27 mouse cellular contexts compared by ENCODE assay signal in genomic region chr3:55777501-55777900, GRCm38 (mm10). TPM values are rescaled to one million over a fixed set of nuclear protein-coding genes. Genes with fewer than 3 reads are reported as not detected.
DNase-seq lines count a peak whose midpoint lies in the region; ATAC-seq and TF ChIP-seq lines count a peak whose summit lies in the region.
"Had no signal": no experiment of that assay in that cellular context is flagged by ENCODE, and none has a peak within 500 bp of the region (broad histone marks: within the 10 kb centered on the region; RNA-seq: fewer than 3 reads in every experiment).

No protein-coding gene starts in this region.

- H3K9ac ChIP-seq in midbrain, embryonic 12.5 days (replicated peaks) = no peak overlapping the region
- no peak overlapping the region for H3K9ac ChIP-seq in midbrain, embryonic 11.5 days (ENCODE audit: low read length)
- peak overlapping the region; percentile 31; the same call in 1 of the 2 replicates for H3K9ac ChIP-seq in hindbrain, embryonic 14.5 days
- H3K9ac ChIP-seq in midbrain, embryonic 15.5 days = no peak overlapping the region
- H3K9ac ChIP-seq: kidney, embryonic 15.5 days; limb, embryonic 13.5 days; liver, postnatal 0 days had no signal

- no peaks in the 10 kb centered on the region for H3K9me3 ChIP-seq in midbrain, embryonic 12.5 days
- no peaks in the 10 kb centered on the region for H3K9me3 ChIP-seq in midbrain, embryonic 11.5 days (ENCODE audit: control insufficient read depth, low read length)
- no peaks in the 10 kb centered on the region for H3K9me3 ChIP-seq in hindbrain, embryonic 14.5 days (ENCODE audit: control insufficient read depth, low read length)
- H3K9me3 ChIP-seq in midbrain, embryonic 15.5 days = no peaks in the 10 kb centered on the region
- H3K9me3 ChIP-seq: kidney, embryonic 15.5 days; limb, embryonic 13.5 days had no signal

- peak overlapping the region; percentile 11; the same call in 1 of the 2 replicates for H3K4me2 ChIP-seq in midbrain, embryonic 12.5 days (replicated peaks)
- no peak overlapping the region for H3K4me2 ChIP-seq in midbrain, embryonic 11.5 days
- peak overlapping the region; percentile 80 for H3K4me2 ChIP-seq in hindbrain, embryonic 14.5 days (replicated peaks)
- peak overlapping the region; percentile 9; the same call in 1 of the 2 replicates for H3K4me2 ChIP-seq in midbrain, embryonic 15.5 days
- H3K4me2 ChIP-seq: heart, embryonic 11.5 days; kidney, embryonic 15.5 days; limb, embryonic 13.5 days; liver, embryonic 11.5 days had no signal

- peak in 1 of 2 experiments; percentile 40 for DNase-seq in cerebellum, adult 2 months
- DNase-seq in cerebellum, postnatal 10 days = no peak
- no peak for DNase-seq in midbrain, embryonic 11.5 days (ENCODE audit: low spot score, missing footprints)
- DNase-seq in hindbrain, embryonic 14.5 days (ENCODE audit: low spot score) = no peak
- no peak for DNase-seq in spleen, postnatal 36 days (ENCODE audit: low spot score in 2 of 2)
- DNase-seq in layer of hippocampus, adult 11-12 months (ENCODE audit: low spot score) = no peak
- DNase-seq: adrenal gland, postnatal 14 days; gastrocnemius, postnatal 14 days; heart, postnatal 36 days; kidney, adult 18-20 months; kidney, postnatal 36 days; liver, postnatal 0 days; lung, postnatal 36 days; right cerebral cortex, postnatal 14 days; thymus, adult 18-20 months; thymus, postnatal 25 days had no signal

- no peak for TF ChIP-seq POLR2A in cerebellum, adult 2 months (IDR thresholded peaks at IDR 0.05; ENCODE audit: borderline replicate concordance, insufficient read depth, low read length)

- H3K4me1 ChIP-seq in cerebellum, adult 2 months (ENCODE audit: control insufficient read depth, insufficient read depth, low read length) = peaks cover 2% of the 10 kb centered on the region; the same call in 1 of the 2 replicates
- H3K4me1 ChIP-seq in midbrain, embryonic 12.5 days = peaks cover 37% of the 10 kb centered on the region
- peaks cover 19% of the 10 kb centered on the region for H3K4me1 ChIP-seq in midbrain, embryonic 11.5 days (ENCODE audit: control insufficient read depth, insufficient read depth, low read length)
- H3K4me1 ChIP-seq in hindbrain, embryonic 14.5 days (replicated peaks; ENCODE audit: control insufficient read depth, insufficient read depth, low read length) = peaks cover 60% of the 10 kb centered on the region
- peaks cover 38% of the 10 kb centered on the region for H3K4me1 ChIP-seq in midbrain, embryonic 15.5 days

- TF ChIP-seq CTCF in cerebellum, adult 2 months (IDR thresholded peaks at IDR 0.05; ENCODE audit: borderline replicate concordance, insufficient read depth, low read depth, low read length) = no peak

- H3K4me3 ChIP-seq in cerebellum, adult 2 months (replicated peaks; ENCODE audit: insufficient read depth, low read depth, low read length) = peak overlapping the region; percentile 29
- no peak overlapping the region for H3K4me3 ChIP-seq in midbrain, embryonic 12.5 days
- H3K4me3 ChIP-seq in midbrain, embryonic 11.5 days (ENCODE audit: low read depth, low read length) = no peak overlapping the region
- H3K4me3 ChIP-seq in hindbrain, embryonic 14.5 days (replicated peaks; ENCODE audit: low read length) = no peak overlapping the region
- H3K4me3 ChIP-seq in midbrain, embryonic 15.5 days = no peak overlapping the region
- H3K4me3 ChIP-seq: kidney, embryonic 15.5 days; limb, embryonic 13.5 days had no signal

- no peaks in the 10 kb centered on the region for H3K27me3 ChIP-seq in cerebellum, adult 2 months (ENCODE audit: control insufficient read depth, insufficient read depth, low read length)
- H3K27me3 ChIP-seq in midbrain, embryonic 12.5 days = peaks cover 14% of the 10 kb centered on the region; the same call in 1 of the 2 replicates
- H3K27me3 ChIP-seq in midbrain, embryonic 11.5 days (ENCODE audit: control insufficient read depth, insufficient read depth, low read length) = peaks cover 13% of the 10 kb centered on the region
- 0 out of 2 replicates have a peak, but pooled peaks cover 11% of the 10 kb centered on the region for H3K27me3 ChIP-seq in hindbrain, embryonic 14.5 days (ENCODE audit: control insufficient read depth, insufficient read depth, low read length)
- H3K27me3 ChIP-seq in midbrain, embryonic 15.5 days (replicated peaks) = no peaks in the 10 kb centered on the region
- H3K27me3 ChIP-seq: Patski had no signal

- 25% methylated on average over 4 of the region's 4 CpGs for WGBS in cerebellum, adult 2 months
- WGBS in midbrain, embryonic 12.5 days = 48% methylated on average over 4 of the region's 4 CpGs
- WGBS in midbrain, embryonic 11.5 days = 61% methylated on average over 4 of the region's 4 CpGs
- 37% methylated on average over 4 of the region's 4 CpGs for whole genome bisulfite sequencing in hindbrain, embryonic 14.5 days
- WGBS in midbrain, embryonic 15.5 days = 42% methylated on average over 4 of the region's 4 CpGs

- no peaks in the 10 kb centered on the region for H3K36me3 ChIP-seq in midbrain, embryonic 12.5 days
- H3K36me3 ChIP-seq in midbrain, embryonic 11.5 days (ENCODE audit: control insufficient read depth, insufficient read depth, low read length) = no peaks in the 10 kb centered on the region
- H3K36me3 ChIP-seq in hindbrain, embryonic 14.5 days (replicated peaks; ENCODE audit: control insufficient read depth, insufficient read depth) = no peaks in the 10 kb centered on the region
- no peaks in the 10 kb centered on the region for H3K36me3 ChIP-seq in midbrain, embryonic 15.5 days (replicated peaks)
- H3K36me3 ChIP-seq: G1E; kidney, embryonic 15.5 days; limb, embryonic 13.5 days had no signal

- ATAC-seq in midbrain, embryonic 12.5 days (ENCODE audit: low FRiP score, low read depth) = no peak
- no peak for ATAC-seq in midbrain, embryonic 11.5 days (ENCODE audit: low FRiP score)
- ATAC-seq in hindbrain, embryonic 14.5 days (ENCODE audit: low FRiP score) = no peak
- ATAC-seq in midbrain, embryonic 15.5 days (replicated peaks) = no peak
- ATAC-seq: forebrain, embryonic 14.5 days; inflammation-experienced regulatory T-cells, adult 6 months; liver, postnatal 0 days; Patski had no signal

- peak overlapping the region; percentile 97 for H3K27ac ChIP-seq in cerebellum, adult 2 months (ENCODE audit: insufficient read depth, low read length)
- H3K27ac ChIP-seq in midbrain, embryonic 12.5 days (replicated peaks) = peak overlapping the region; percentile 56; the same call in 1 of the 2 replicates
- H3K27ac ChIP-seq in midbrain, embryonic 11.5 days (ENCODE audit: low read depth, low read length) = no peak overlapping the region
- peak overlapping the region; percentile 99 for H3K27ac ChIP-seq in hindbrain, embryonic 14.5 days
- H3K27ac ChIP-seq in midbrain, embryonic 15.5 days = peak overlapping the region; percentile 73
- H3K27ac ChIP-seq: kidney, embryonic 15.5 days; limb, embryonic 13.5 days; stomach, postnatal 0 days had no signal

RNA-seq across cellular contexts. Expression of gene Mab21l1, which starts 4.8 kb away (rescaled TPM):
- polyA plus RNA-seq in cerebellum, adult 2 months (2012; rRNA removed) = 45.4 and 50.6 TPM in 2 replicates
- polyA plus RNA-seq in midbrain, embryonic 12.5 days (2016; fragmentation: Nextera tagmentation; extraction: Ambion mirVana) = 148 and 164 TPM in 2 replicates
- 92.8 and 102 TPM in 2 replicates for polyA plus RNA-seq in midbrain, embryonic 11.5 days (2014; fragmentation: Nextera tagmentation; extraction: Ambion mirVana)
- polyA plus RNA-seq in hindbrain, embryonic 14.5 days (2014; fragmentation: Nextera tagmentation; extraction: Ambion mirVana) = 131 and 149 TPM in 2 replicates
- polyA plus RNA-seq in midbrain, embryonic 15.5 days (2015; fragmentation: Nextera tagmentation; extraction: Ambion mirVana) = 159 and 172 TPM in 2 replicates
- polyA plus RNA-seq: G1E; inflammation-experienced regulatory T-cells, adult 6 months; liver, postnatal 0 days had no signal
